ENCODE assay signal across 18 mouse cellular contexts in the genomic region with DNA sequence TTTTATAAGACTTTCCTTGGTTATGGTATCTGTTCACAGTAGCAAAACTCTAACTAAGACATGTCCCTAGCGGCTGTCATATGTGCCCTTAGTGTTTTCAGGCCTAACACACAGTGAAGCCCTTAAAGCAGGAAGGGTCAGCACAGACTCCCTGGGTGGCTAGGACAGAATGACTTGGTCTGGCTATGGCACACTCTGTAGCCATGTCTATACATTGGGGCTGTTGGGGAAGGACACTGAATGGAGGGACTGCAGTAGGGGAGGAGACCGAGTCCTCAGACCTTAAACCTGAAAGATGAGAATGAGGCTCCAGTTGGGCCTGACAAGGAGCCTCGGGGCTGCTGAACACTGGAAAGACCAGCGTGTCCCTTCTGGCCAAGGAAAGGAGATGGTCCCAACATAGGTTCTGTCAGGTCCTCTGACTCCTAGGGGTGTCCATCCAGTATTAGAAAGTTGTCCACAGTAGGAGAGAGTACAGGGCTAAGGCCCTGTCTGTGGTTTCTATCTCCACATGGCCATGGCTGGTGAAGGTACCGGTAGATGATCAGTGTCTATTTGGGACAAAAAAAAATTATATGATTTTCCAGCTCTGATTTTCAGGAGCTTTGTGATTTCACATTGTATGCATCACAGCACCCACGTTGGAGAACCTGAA.
A peak's percentile ranks its signal among the peaks of the same experiment; 100 is the strongest.
DNase-seq lines count a peak whose midpoint lies in the region; ATAC-seq and TF ChIP-seq lines count a peak whose summit lies in the region.
"Had no signal": no experiment of that assay in that cellular context is flagged by ENCODE, and none has a peak within 500 bp of the region (broad histone marks: within the 10 kb centered on the region; RNA-seq: fewer than 3 reads in every experiment).

No protein-coding gene starts in this region.

- intact Hi-C loops in heart, postnatal 14 days (cut with DNase I): no loop called here

- H3K27me3 ChIP-seq in forebrain, embryonic 13.5 days: no peaks in the 10 kb centered on the region
- H3K27me3 ChIP-seq in forebrain, embryonic 12.5 days: no peaks in the 10 kb centered on the region
- no peaks in the 10 kb centered on the region for H3K27me3 ChIP-seq in hindbrain, postnatal 0 days (ENCODE audit: insufficient read depth, low read length)
- H3K27me3 ChIP-seq in hindbrain, embryonic 11.5 days (ENCODE audit: control insufficient read depth, insufficient read depth, low read length): no peaks in the 10 kb centered on the region
- peaks cover 19% of the 10 kb centered on the region; the same call in 1 of the 2 replicates for H3K27me3 ChIP-seq in limb, embryonic 10.5 days (ENCODE audit: low read depth, poor library complexity, severe bottlenecking)
- no peaks in the 10 kb centered on the region for H3K27me3 ChIP-seq in midbrain, embryonic 14.5 days (ENCODE audit: control insufficient read depth, insufficient read depth, low read length)
- H3K27me3 ChIP-seq: embryonic facial prominence, embryonic 12.5 days; intestine, embryonic 15.5 days; limb, embryonic 15.5 days; liver, embryonic 13.5 days had no signal

- H3K9me3 ChIP-seq in forebrain, embryonic 13.5 days (replicated peaks): no peaks in the 10 kb centered on the region
- no peaks in the 10 kb centered on the region for H3K9me3 ChIP-seq in forebrain, embryonic 12.5 days
- no peaks in the 10 kb centered on the region for H3K9me3 ChIP-seq in hindbrain, postnatal 0 days (ENCODE audit: low read length)
- H3K9me3 ChIP-seq in hindbrain, embryonic 11.5 days (ENCODE audit: control insufficient read depth, low read length): no peaks in the 10 kb centered on the region
- H3K9me3 ChIP-seq in limb, embryonic 10.5 days (replicated peaks): no peaks in the 10 kb centered on the region
- H3K9me3 ChIP-seq in midbrain, embryonic 14.5 days (ENCODE audit: control insufficient read depth, low read length): no peaks in the 10 kb centered on the region
- H3K9me3 ChIP-seq: embryonic facial prominence, embryonic 12.5 days; G1E; heart, embryonic 12.5 days; intestine, embryonic 15.5 days; limb, embryonic 15.5 days; liver, embryonic 13.5 days had no signal

- no peak for DNase-seq in hindbrain, postnatal 0 days (ENCODE audit: low spot score)
- no peak for DNase-seq in hindbrain, embryonic 11.5 days (ENCODE audit: low spot score)
- no peak for DNase-seq in limb, embryonic 10.5 days (ENCODE audit: low spot score)
- no peak for DNase-seq in midbrain, embryonic 14.5 days
- no peak for DNase-seq in embryo, embryonic 10.5 days (ENCODE audit: low spot score)
- no peak for DNase-seq in heart, postnatal 14 days

- peak; percentile 45; the same call in 1 of the 2 replicates for ATAC-seq in forebrain, embryonic 13.5 days
- ATAC-seq in forebrain, embryonic 12.5 days (ENCODE audit: low FRiP score): no peak
- peak; percentile 40; the same call in 1 of the 2 replicates for ATAC-seq in hindbrain, postnatal 0 days
- no peak for ATAC-seq in hindbrain, embryonic 11.5 days (ENCODE audit: low FRiP score)
- ATAC-seq in midbrain, embryonic 14.5 days (ENCODE audit: low FRiP score, low TSS enrichment): peak; percentile 17; the same call in 1 of the 2 replicates

- H3K36me3 ChIP-seq in forebrain, embryonic 13.5 days (ENCODE audit: poor library complexity, severe bottlenecking): no peaks in the 10 kb centered on the region
- H3K36me3 ChIP-seq in forebrain, embryonic 12.5 days (replicated peaks): no peaks in the 10 kb centered on the region
- H3K36me3 ChIP-seq in hindbrain, postnatal 0 days (ENCODE audit: insufficient read depth, low read length): no peaks in the 10 kb centered on the region
- no peaks in the 10 kb centered on the region for H3K36me3 ChIP-seq in hindbrain, embryonic 11.5 days (ENCODE audit: control insufficient read depth, insufficient read depth, low read length)
- H3K36me3 ChIP-seq in limb, embryonic 10.5 days: no peaks in the 10 kb centered on the region
- H3K36me3 ChIP-seq in midbrain, embryonic 14.5 days (ENCODE audit: control insufficient read depth, insufficient read depth, low read length): no peaks in the 10 kb centered on the region
- H3K36me3 ChIP-seq: embryonic facial prominence, embryonic 12.5 days; G1E; heart, embryonic 12.5 days; intestine, embryonic 15.5 days; limb, embryonic 15.5 days; liver, embryonic 13.5 days had no signal

- no peak overlapping the region for H3K4me3 ChIP-seq in forebrain, embryonic 13.5 days
- H3K4me3 ChIP-seq in forebrain, embryonic 12.5 days (replicated peaks): no peak overlapping the region
- no peak overlapping the region for H3K4me3 ChIP-seq in hindbrain, postnatal 0 days (ENCODE audit: low read length)
- no peak overlapping the region for H3K4me3 ChIP-seq in hindbrain, embryonic 11.5 days (ENCODE audit: low read depth, low read length)
- no peak overlapping the region for H3K4me3 ChIP-seq in limb, embryonic 10.5 days
- H3K4me3 ChIP-seq in midbrain, embryonic 14.5 days (replicated peaks; ENCODE audit: low read depth, low read length): no peak overlapping the region
- H3K4me3 ChIP-seq: embryonic facial prominence, embryonic 12.5 days; gastrocnemius, adult 2 months; heart, adult 2 months; heart, embryonic 12.5 days; intestine, embryonic 15.5 days; limb, embryonic 15.5 days; liver, embryonic 13.5 days had no signal

- TF ChIP-seq CTCF in hindbrain, postnatal 0 days (IDR thresholded peaks at IDR 0.05; ENCODE audit: low read depth): no peak

- no peak overlapping the region for H3K4me2 ChIP-seq in forebrain, embryonic 13.5 days
- H3K4me2 ChIP-seq in forebrain, embryonic 12.5 days: no peak overlapping the region
- no peak overlapping the region for H3K4me2 ChIP-seq in hindbrain, postnatal 0 days (ENCODE audit: low read depth, low read length)
- no peak overlapping the region for H3K4me2 ChIP-seq in hindbrain, embryonic 11.5 days (replicated peaks; ENCODE audit: low read depth, low read length)
- no peak overlapping the region for H3K4me2 ChIP-seq in midbrain, embryonic 14.5 days (ENCODE audit: low read length)
- H3K4me2 ChIP-seq: embryonic facial prominence, embryonic 12.5 days; heart, embryonic 12.5 days; intestine, embryonic 15.5 days; limb, embryonic 15.5 days; liver, embryonic 13.5 days had no signal

- WGBS in forebrain, embryonic 13.5 days: 82% methylated on average over 6 of the region's 6 CpGs
- WGBS in forebrain, embryonic 12.5 days: 76% methylated on average over 6 of the region's 6 CpGs
- WGBS in hindbrain, postnatal 0 days: 73% methylated on average over 6 of the region's 6 CpGs
- 69% methylated on average over 6 of the region's 6 CpGs for WGBS in hindbrain, embryonic 11.5 days
- WGBS in limb, embryonic 10.5 days: 74% methylated on average over 6 of the region's 6 CpGs
- 74% methylated on average over 6 of the region's 6 CpGs for WGBS in midbrain, embryonic 14.5 days

- H3K9ac ChIP-seq in forebrain, embryonic 13.5 days: no peak overlapping the region
- no peak overlapping the region for H3K9ac ChIP-seq in forebrain, embryonic 12.5 days
- H3K9ac ChIP-seq in hindbrain, postnatal 0 days (replicated peaks; ENCODE audit: low read length): no peak overlapping the region
- H3K9ac ChIP-seq in hindbrain, embryonic 11.5 days (ENCODE audit: low read depth, low read length): no peak overlapping the region
- no peak overlapping the region for H3K9ac ChIP-seq in midbrain, embryonic 14.5 days (replicated peaks; ENCODE audit: low read length)
- H3K9ac ChIP-seq: embryonic facial prominence, embryonic 12.5 days; heart, embryonic 12.5 days; intestine, embryonic 15.5 days; limb, embryonic 15.5 days; liver, embryonic 13.5 days had no signal

- no peak overlapping the region for H3K27ac ChIP-seq in forebrain, embryonic 13.5 days
- H3K27ac ChIP-seq in forebrain, embryonic 12.5 days: no peak overlapping the region
- H3K27ac ChIP-seq in hindbrain, postnatal 0 days: no peak overlapping the region
- H3K27ac ChIP-seq in hindbrain, embryonic 11.5 days (ENCODE audit: low read depth, low read length): no peak overlapping the region
- peak overlapping the region; percentile 83 for H3K27ac ChIP-seq in limb, embryonic 10.5 days
- no peak overlapping the region for H3K27ac ChIP-seq in midbrain, embryonic 14.5 days (replicated peaks; ENCODE audit: low read depth, low read length)
- H3K27ac ChIP-seq: embryonic facial prominence, embryonic 12.5 days; gastrocnemius, adult 2 months; heart, adult 2 months; intestine, embryonic 15.5 days; kidney, postnatal 0 days; limb, embryonic 15.5 days; liver, embryonic 13.5 days; stomach, postnatal 0 days had no signal

- H3K4me1 ChIP-seq in forebrain, embryonic 13.5 days: no peaks in the 10 kb centered on the region
- H3K4me1 ChIP-seq in forebrain, embryonic 12.5 days: no peaks in the 10 kb centered on the region
- H3K4me1 ChIP-seq in hindbrain, postnatal 0 days (ENCODE audit: insufficient read depth, low read length): no peaks in the 10 kb centered on the region
- no peaks in the 10 kb centered on the region for H3K4me1 ChIP-seq in hindbrain, embryonic 11.5 days (replicated peaks; ENCODE audit: control insufficient read depth, insufficient read depth, low read length)
- no peaks in the 10 kb centered on the region for H3K4me1 ChIP-seq in limb, embryonic 10.5 days
- H3K4me1 ChIP-seq in midbrain, embryonic 14.5 days (ENCODE audit: control insufficient read depth, insufficient read depth, low read length): no peaks in the 10 kb centered on the region
- H3K4me1 ChIP-seq: embryonic facial prominence, embryonic 12.5 days; heart, embryonic 12.5 days; intestine, embryonic 15.5 days; limb, embryonic 15.5 days; liver, embryonic 13.5 days had no signal

Comparison
In these comparisons a context has a peak if more than half of its experiments do, and no peak if none do; other contexts are left out.
1. ATAC-seq: peak in forebrain, embryonic 13.5 days (single experiment), hindbrain, postnatal 0 days (single experiment) and midbrain, embryonic 14.5 days (single experiment); none in forebrain, embryonic 12.5 days (single experiment) and hindbrain, embryonic 11.5 days (single experiment).